Mouse (Mus musculus) heart, postnatal 0 days (tissue): Measurements from ENCODE around the gene Rnf169.

ENCODE experiments used
- CTCF ChIP-seq: IDR thresholded peaks from 2 replicates; pipeline ENCODE4 v1.5.1; 2016; ENCODE audit warnings: antibody characterized with exemption, control low read depth, low read depth
- EP300 ChIP-seq: IDR thresholded peaks from 2 replicates; pipeline ENCODE4 v1.6.1; 2016; ENCODE audit warnings: antibody characterized with exemption, low read depth

GRCm38 (mm10) chr7:99917320-99917844 lies 62.9 kb downstream of the Rnf169 start:
- TF ChIP-seq CTCF (no peak), EP300 (no peak)
